Mouse (Mus musculus) Muller cell, postnatal 12 days (primary cell): ENCODE results near the gene Myef2.
"Not testable (repeated sequence)": the region's sequence is repeated elsewhere in the genome, so short reads cannot be mapped to it uniquely, and the experiment has no call there.

Source experiments
- DNase-seq: peaks from one replicate; pipeline ENCODE4 v3.0.0-alpha.2; 2015; ENCODE audit errors: inconsistent ontology term

The Myef2 gene

GRCm38 (mm10) chr2:125123477-125123852 lies at the start of gene Myef2:
Gene Myef2, minus strand, starts transcription at chr2:125123661.
- peak; percentile 88 for DNase-seq

DNA sequence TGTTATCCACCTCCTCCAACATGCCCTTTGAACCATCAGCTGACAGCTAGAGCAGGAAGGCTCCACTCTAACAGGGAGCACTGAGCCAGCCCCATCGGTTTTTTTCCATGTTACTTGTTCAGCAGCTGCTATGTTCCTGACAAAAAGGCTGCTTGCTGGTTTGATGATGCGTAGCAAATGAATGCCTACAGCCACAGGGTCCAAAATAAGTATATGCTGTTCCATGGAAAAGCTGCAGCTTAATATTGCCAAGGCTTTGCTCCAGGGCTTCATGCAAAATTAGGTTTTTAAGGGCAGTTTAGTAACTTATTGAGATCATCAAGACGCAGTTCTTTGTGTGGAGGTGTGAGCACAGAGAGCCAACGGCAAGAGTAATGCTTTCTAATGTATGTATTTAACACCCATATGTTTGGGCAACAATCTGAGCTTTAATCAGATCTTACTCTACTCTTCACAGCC lies 38.6 kb upstream of the Myef2 start:
- DNase-seq = no peak

GRCm38 (mm10) chr2:125155504-125155903 lies 32.0 kb upstream of the Myef2 start:
- DNase-seq = no peak

- DNase-seq = no peak
Measured at GRCm38 (mm10) chr2:125154294-125154693, 30.8 kb upstream of the Myef2 start.

GRCm38 (mm10) chr2:125152388-125152787 lies 28.9 kb upstream of the Myef2 start, which contains the start of gene Slc12a1:
Gene Slc12a1, plus strand, starts transcription at chr2:125152505.
- no peak for DNase-seq

DNA sequence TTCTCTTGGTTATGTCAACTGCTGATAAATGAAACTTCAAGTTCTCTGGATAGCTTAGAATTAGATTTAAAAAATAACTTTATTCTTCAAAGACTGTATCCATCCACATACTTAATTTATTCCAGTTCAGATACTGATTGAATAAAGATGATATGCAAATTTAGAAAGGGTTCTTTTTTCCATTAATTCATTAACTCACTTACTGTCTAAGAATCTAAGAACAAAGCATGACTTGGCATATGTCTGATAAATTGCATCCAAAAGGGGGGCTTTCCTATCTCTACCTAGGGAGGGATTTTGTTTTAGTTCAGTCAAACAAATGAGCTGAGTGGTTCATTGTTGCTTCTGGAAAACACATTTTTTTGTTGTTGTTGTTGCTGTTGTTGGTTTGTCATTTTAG lies 18.9 kb upstream of the Myef2 start:
- DNase-seq = no peak

DNA sequence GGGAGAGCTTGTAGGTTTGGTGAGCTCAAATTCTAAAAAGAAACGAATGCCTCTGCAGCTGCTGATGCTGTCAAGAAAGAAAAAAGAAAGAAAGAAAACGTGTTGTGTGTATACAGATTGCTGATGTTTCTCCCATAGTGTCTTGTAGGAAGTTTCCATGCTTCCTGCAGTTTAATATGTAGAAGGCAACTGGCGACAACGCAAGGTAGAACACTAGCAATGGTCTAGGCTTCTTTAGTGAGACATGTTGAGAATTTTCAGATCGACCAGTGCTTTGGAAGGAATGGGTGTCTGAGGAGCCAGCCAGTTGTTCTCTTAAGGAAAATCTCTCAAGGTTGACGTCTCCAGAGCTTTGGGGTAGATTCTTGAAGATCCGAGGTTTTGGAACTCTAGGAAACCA lies 13.4 kb upstream of the Myef2 start:
- no peak for DNase-seq

DNA sequence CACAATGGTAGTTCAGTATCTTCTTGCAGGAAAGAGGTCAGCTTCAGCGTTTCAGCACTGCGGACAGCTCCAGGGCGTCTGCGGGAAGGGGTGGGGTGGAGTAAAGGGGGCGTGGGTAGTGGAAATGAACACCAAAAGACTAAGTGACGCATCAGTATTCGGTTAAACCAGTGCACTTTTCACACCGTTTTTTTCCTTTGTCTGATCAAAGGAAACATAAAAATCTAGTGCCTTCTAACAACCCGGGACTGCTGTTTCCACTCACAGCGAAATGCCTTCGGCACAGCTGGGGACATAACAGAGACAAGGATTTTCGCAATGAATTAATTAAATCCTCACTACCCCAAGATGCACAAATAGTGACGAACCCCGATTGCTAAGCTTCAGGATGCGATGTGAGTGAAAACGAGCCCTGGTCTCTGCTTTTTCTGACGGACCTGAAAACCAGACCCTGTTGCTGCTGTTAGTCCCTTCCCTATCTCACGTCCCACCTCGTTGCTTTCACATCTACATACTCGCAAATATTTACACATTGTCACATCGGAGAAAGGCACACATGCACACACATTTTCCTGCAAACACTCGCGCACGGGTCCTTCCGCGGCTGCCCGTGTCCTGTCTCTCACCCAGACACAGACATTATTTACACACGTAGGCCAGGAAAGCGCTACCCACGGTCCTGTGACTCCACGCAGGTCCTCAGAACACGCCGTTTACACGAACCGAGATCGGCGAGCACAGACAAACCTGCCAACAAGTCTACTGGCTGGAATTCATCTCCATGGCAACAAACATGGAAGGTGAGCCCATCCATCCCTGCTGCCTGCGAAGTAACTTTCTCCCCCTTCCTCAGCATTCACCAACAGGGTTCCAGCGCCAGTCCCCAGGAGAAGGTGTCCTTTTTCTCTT lies 12.7 kb upstream of the Myef2 start, which contains the start of gene Ctxn2:
TSS of gene Ctxn2 (plus strand) at position 790 of the 909 bp plus-strand sequence.
- DNase-seq = peak; percentile 83

- no peak for DNase-seq
Measured at GRCm38 (mm10) chr2:125134113-125134512, 10.7 kb upstream of the Myef2 start.

DNA sequence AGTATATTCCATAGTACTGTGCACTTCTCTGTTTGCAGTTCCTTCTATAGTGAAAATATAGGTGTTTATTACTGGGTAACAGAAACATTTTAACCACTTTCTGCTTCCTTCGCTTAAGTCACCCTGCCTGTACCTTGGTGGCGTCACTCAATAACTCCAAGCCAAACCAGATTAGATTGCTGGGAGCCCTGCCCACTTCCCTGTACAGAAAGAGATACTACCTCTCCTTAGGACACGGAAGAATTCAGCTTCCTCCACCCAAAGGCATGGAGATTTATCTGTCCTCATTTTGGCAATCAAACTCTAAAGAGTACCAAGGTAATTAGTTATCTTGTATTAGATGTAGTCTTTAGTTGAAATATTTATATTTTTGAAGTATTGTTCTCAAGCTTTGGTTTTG lies 3.3 kb upstream of the Myef2 start:
- DNase-seq = no peak

DNA sequence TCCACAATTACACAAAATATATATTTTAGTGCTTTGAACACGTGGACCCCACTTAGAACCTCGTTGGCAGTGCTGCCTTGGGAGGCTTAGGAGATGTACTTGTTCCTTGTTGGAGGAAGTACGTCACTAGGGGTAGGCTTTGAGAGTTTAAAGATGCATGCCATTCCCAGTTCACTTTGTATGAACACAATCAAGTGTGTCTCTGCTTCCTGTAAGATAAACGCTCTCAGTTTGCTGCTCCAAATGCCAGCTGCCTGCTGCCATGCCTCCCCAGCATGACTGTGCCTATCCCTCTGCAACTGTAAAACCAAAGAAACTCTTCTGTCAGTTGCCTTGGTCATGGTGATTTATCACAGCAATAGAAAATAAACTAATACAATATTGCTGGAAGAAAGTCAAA lies 2.4 kb upstream of the Myef2 start:
- DNase-seq = no peak

DNA sequence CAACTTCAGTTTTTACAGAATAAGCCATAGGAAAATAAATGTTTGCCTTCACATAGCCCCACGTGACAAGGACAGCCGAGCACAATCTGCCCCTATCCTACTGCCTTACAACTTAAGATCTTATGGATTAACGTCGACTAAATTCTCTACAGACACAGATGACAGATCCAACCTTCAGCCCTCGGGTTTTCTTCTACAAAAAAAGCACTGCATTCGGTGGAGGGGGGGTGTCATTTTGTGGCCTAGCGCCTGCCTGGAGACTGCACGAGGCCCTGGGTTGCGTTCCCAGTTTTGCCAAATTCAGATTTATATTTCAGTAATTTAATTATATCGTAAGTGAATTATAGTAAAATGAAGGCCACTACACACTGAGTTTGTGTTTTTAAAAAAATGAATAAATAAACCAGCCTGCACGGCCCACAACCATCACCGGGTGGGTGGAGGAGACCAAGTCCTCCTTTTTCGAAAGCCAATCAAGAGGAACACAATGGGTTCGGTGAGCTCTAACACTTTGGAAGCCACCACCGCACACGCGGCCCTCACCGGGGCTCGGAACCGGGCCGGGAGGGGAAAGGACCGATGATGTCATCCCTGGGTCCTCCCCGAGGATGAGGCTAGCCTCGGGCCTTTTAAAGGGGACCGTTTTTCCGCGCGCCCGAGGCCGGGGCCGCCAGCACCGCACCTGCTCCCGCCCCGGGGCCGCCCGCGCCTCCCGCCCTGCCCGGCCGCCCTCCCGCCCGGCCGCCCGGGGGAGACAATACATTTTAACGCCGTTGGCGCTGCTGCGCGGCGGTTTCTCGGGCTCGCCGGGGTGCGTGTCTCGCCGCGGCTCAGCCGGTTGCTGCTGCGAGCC lies 611 bp downstream of the Myef2 start:
- peak; percentile 76 for DNase-seq

GRCm38 (mm10) chr2:125122288-125122623 lies 1.2 kb downstream of the Myef2 start:
- DNase-seq = no peak

DNA sequence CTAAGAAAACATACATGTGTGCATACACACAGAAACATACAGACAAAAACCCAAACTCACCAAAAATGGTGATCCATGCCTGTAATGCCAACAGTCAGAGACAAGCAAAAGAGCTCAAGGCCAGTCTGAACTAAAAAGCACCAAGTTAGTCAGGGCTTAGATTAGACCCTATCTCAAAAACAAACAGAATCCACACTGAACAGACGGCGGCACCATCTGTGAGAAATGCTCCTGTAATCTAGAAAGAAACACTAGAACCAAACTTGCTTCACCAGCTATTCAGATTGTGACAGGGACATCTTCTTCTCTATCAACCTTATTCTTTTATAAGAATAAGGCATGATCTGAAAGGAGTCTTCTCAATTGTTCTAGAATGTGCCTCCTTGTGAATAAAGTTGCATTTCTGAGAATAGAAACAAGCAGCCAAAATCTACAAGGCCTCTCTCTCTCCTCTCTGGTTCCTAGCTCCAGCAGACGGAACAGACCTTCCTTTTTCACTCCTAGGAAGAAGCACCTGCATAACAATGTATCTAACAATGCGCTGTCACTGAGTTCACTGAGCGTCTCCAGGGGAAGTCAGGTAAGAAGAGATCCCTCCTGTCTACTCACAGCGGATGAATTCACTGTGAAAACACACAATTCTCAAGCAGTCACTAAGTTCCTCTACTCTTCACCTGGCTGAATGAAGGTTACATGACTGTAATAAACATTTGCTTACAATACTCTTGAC lies 3.9 kb downstream of the Myef2 start:
- no peak for DNase-seq

GRCm38 (mm10) chr2:125106536-125106935 lies 16.9 kb downstream of the Myef2 start:
- not testable (repeated sequence) for DNase-seq

- DNase-seq = not testable (repeated sequence)
Measured at GRCm38 (mm10) chr2:125104491-125104890, 19.0 kb downstream of the Myef2 start.

- not testable (repeated sequence) for DNase-seq
Measured at GRCm38 (mm10) chr2:125092123-125092522, 31.3 kb downstream of the Myef2 start.

DNA sequence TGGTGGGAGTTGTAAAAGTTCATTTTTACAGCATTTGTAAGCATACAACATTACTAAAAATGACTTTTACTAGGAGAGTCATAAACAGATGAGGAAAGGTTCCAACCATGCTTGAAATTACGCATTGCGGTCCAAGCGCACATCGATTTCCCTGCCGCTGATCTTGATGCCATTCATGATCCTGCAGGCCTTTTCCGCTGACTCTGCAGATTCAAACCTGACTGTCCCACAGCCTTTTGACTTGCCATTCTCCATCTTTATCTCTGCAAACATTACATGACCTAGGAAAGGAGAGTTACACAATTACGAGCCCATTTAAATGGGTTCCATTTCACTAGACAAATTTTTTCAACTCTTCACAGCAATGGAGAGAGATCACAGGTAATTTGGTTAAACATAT lies 34.7 kb downstream of the Myef2 start:
- no peak for DNase-seq

DNA sequence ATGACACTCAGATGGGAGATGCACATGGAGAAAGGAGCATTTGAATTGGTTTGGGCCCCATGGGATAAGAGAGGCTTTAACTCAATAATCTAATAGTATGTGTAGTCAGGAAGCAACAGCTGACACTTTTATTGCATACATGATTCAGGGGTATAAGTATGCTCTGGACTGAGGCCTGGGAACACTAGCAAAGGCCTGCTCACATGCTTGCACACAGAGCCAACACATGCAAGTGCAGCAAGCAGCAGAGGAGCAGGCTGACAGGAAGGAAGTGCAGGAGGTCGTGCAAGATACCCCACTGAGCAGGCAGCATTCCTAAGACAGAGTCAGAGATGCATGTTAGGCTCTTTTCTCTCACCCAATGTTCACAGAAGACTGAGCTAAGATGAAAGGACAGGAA lies 39.6 kb downstream of the Myef2 start:
- DNase-seq = no peak

DNA sequence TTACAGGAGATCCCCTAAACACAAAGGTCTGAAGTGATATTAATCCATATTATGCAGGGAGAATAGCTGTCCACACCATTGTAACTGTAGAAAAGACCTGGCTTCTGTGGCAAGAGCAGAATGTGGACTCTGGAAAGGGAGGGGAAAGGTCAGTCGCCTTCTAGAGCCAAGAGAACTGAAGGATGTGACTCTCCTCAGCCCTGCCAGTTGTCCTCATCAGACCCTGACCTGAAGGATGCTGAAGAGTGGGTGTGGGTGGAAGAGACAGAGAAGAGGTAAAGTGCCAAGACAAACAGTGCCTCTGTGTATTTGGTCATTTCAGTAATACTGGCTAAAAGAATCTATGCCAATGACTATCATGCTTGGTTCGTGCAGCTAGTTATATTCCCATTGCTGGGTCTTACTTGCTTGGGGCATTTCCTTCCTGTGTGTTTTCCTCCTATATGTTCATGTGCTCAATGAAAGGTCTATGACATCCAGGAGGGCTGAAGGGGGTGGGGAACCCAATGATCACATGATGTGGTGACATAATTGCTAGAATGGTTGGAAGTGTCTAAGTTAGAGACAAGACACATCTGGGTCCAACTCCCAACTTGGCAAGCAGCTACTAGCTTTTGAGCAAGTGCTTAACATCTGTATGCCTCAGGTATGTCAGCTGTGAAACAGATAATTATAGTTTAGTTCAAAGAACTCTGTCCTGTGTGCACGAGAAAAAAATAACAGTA lies 50.2 kb downstream of the Myef2 start:
- DNase-seq = peak; percentile 32

DNA sequence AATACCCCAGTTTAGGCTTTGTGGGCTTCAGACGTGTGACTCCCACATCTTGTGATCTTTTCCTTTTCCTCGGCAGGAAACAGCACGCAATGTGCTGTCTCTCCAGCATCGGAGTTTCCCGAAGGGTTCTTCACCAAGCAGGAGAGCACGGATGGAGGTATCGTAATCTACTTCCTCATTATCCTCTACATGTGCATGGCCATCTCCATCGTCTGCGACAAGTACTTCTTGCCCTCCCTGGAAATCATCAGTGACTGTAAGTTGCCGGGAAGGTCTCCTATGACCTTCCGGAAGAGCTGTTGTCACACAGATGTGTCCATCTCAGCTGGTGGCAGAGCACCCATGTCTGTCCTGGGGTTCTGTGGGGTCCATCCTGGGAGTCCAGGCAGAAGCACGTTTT lies 54.8 kb downstream of the Myef2 start:
- no peak for DNase-seq
